Mouse (Mus musculus): ENCODE results near the gene Gm17175. TPM values are rescaled to one million over a fixed set of nuclear protein-coding genes. Genes with fewer than 3 reads are reported as not detected.

Gm17175 gene
- total and polyA plus RNA-seq, 3 experiments: not detected

- H3K4me3 ChIP-seq (ENCODE audit: control insufficient read depth in 1 of 2, insufficient read depth in 1 of 2, low read depth in 2 of 2, low read length in 2 of 2): no peak within 1 kb of the TSS
- H3K79me2 ChIP-seq (ENCODE audit: control insufficient read depth, insufficient read depth, low read length, poor library complexity): no peaks in the 10 kb centered on the region
- no peak within 1 kb of the TSS for H3K27ac ChIP-seq (ENCODE audit: control insufficient read depth, low read depth, low read length)
- H3K36me3 ChIP-seq (ENCODE audit: control insufficient read depth in 1 of 2, insufficient read depth in 2 of 2, low read length in 2 of 2): no peaks in the 10 kb centered on the region
- H3K9ac ChIP-seq (ENCODE audit: control insufficient read depth, low read depth, low read length, poor library complexity, severe bottlenecking): no peak within 1 kb of the TSS
- no peak for TF ChIP-seq BHLHE40 (IDR thresholded peaks at IDR 0.05; ENCODE audit: borderline replicate concordance, low read depth, low read length)
- no peak for TF ChIP-seq NELFE (IDR thresholded peaks at IDR 0.05; ENCODE audit: low read depth, low read length)
- no peak for TF ChIP-seq USF1 (IDR thresholded peaks at IDR 0.05; ENCODE audit: low read depth, low read length)
- no peak for TF ChIP-seq ZMIZ1 (IDR thresholded peaks at IDR 0.05; ENCODE audit: low read depth, low read length)
- no peak for TF ChIP-seq CHD2 (IDR thresholded peaks at IDR 0.05; ENCODE audit: low read length)
- no peak for TF ChIP-seq ZNF384 (IDR thresholded peaks at IDR 0.05; ENCODE audit: low read depth, low read length)
- no peaks in the 10 kb centered on the region for H3K27me3 ChIP-seq (ENCODE audit: control insufficient read depth in 1 of 2, insufficient read depth in 2 of 2, low read length in 2 of 2)
- H3K9me3 ChIP-seq (replicated peaks; ENCODE audit: insufficient read depth, low read length): no peaks in the 10 kb centered on the region
- H3K4me1 ChIP-seq (ENCODE audit: control insufficient read depth in 1 of 2, insufficient read depth in 2 of 2, low read length in 2 of 2): no peaks in the 10 kb centered on the region
- no peak for DNase-seq (ENCODE audit: low read depth, low spot score)
Measured at GRCm38 (mm10) chr14:51552490-51552889, 21.4 kb downstream of the Gm17175 start, which contains the start of gene Gm5622. TSS of gene Gm5622 (plus strand) at chr14:51552790.

Other genes with a start within 250 kb of the Gm17175 start
- not detected in 2 replicates for gene Gm7247, start 212.3 kb downstream of the Gm17175 start, total RNA-seq (2012; rRNA removed)
- gene Gm7247, start 212.3 kb downstream of the Gm17175 start, polyA plus RNA-seq (2012; ENCODE audit: insufficient read depth in 1 of 2, insufficient read length in 2 of 2, low read depth in 1 of 2, low replicate concordance in 2 of 2, missing spikeins in 1 of 2): not detected
- gene Vmn2r88, start 163.2 kb downstream of the Gm17175 start, total RNA-seq (2012; rRNA removed): not detected in 2 replicates
- gene Vmn2r88, start 163.2 kb downstream of the Gm17175 start, polyA plus RNA-seq (2012; ENCODE audit: insufficient read depth in 1 of 2, insufficient read length in 2 of 2, low read depth in 1 of 2, low replicate concordance in 2 of 2, missing spikeins in 1 of 2): not detected
- not detected in 2 replicates for gene Vmn2r89, start 122.2 kb downstream of the Gm17175 start, total RNA-seq (2012; rRNA removed)
- not detected for gene Vmn2r89, start 122.2 kb downstream of the Gm17175 start, polyA plus RNA-seq (2012; ENCODE audit: insufficient read depth in 1 of 2, insufficient read length in 2 of 2, low read depth in 1 of 2, low replicate concordance in 2 of 2, missing spikeins in 1 of 2)
- gene Gm5622, start 21.3 kb downstream of the Gm17175 start, total RNA-seq (2012; rRNA removed): not detected in 2 replicates
- not detected for gene Gm5622, start 21.3 kb downstream of the Gm17175 start, polyA plus RNA-seq (2012; ENCODE audit: insufficient read depth in 1 of 2, insufficient read length in 2 of 2, low read depth in 1 of 2, low replicate concordance in 2 of 2, missing spikeins in 1 of 2)
- not detected in 2 replicates for gene Gm17174, start 18.1 kb upstream of the Gm17175 start, total RNA-seq (2012; rRNA removed)
- gene Gm17174, start 18.1 kb upstream of the Gm17175 start, polyA plus RNA-seq (2012; ENCODE audit: insufficient read depth in 1 of 2, insufficient read length in 2 of 2, low read depth in 1 of 2, low replicate concordance in 2 of 2, missing spikeins in 1 of 2): not detected
- gene Gm17078, start 37.2 kb upstream of the Gm17175 start, total RNA-seq (2012; rRNA removed): not detected in 2 replicates
- gene Gm17078, start 37.2 kb upstream of the Gm17175 start, polyA plus RNA-seq (2012; ENCODE audit: insufficient read depth in 1 of 2, insufficient read length in 2 of 2, low read depth in 1 of 2, low replicate concordance in 2 of 2, missing spikeins in 1 of 2): not detected
- not detected in 2 replicates for gene Gm4181, start 61.6 kb upstream of the Gm17175 start, total RNA-seq (2012; rRNA removed)
- gene Gm4181, start 61.6 kb upstream of the Gm17175 start, polyA plus RNA-seq (2012; ENCODE audit: insufficient read depth in 1 of 2, insufficient read length in 2 of 2, low read depth in 1 of 2, low replicate concordance in 2 of 2, missing spikeins in 1 of 2): not detected
- not detected in 2 replicates for gene Gm17079, start 121.4 kb upstream of the Gm17175 start, total RNA-seq (2012; rRNA removed)
- gene Gm17079, start 121.4 kb upstream of the Gm17175 start, polyA plus RNA-seq (2012; ENCODE audit: insufficient read depth in 1 of 2, insufficient read length in 2 of 2, low read depth in 1 of 2, low replicate concordance in 2 of 2, missing spikeins in 1 of 2): not detected
- gene Gm5800, start 143.1 kb upstream of the Gm17175 start, total RNA-seq (2012; rRNA removed): not detected in 2 replicates
- gene Gm5800, start 143.1 kb upstream of the Gm17175 start, polyA plus RNA-seq (2012; ENCODE audit: insufficient read depth in 1 of 2, insufficient read length in 2 of 2, low read depth in 1 of 2, low replicate concordance in 2 of 2, missing spikeins in 1 of 2): not detected
- not detected in 2 replicates for gene Ang4, start 199.5 kb upstream of the Gm17175 start, total RNA-seq (2012; rRNA removed)
- gene Ang4, start 199.5 kb upstream of the Gm17175 start, polyA plus RNA-seq (2012; ENCODE audit: insufficient read depth in 1 of 2, insufficient read length in 2 of 2, low read depth in 1 of 2, low replicate concordance in 2 of 2, missing spikeins in 1 of 2): not detected
- gene AY358078, start 226.0 kb upstream of the Gm17175 start, total RNA-seq (2012; rRNA removed): not detected in 2 replicates
- gene AY358078, start 226.0 kb upstream of the Gm17175 start, polyA plus RNA-seq (2012; ENCODE audit: insufficient read depth in 1 of 2, insufficient read length in 2 of 2, low read depth in 1 of 2, low replicate concordance in 2 of 2, missing spikeins in 1 of 2): not detected